Mouse (Mus musculus): ENCODE data around the gene Lyrm4.
A peak's percentile ranks its signal among the peaks of the same experiment; 100 is the strongest.

The Lyrm4 gene

DNA sequence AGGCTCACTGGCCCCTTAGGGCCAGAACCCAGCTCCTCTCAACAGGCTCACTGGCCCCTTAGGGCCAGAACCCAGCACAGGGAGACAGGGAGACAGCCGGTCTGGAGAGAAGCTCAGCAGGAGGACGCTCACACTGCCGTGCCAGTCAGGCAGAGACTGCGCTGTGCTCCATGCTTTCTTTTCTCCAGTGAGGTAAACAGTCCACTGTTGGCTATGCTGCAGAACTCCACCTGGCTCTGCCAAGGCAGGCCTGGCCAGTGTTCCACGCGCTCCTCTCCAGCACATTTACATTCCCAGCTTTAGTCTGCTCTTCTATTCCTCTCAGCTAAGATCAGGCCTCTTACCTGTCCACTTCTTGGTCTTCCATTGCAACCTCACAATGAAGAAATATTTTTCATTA is 11.7 kb downstream of the Lyrm4 start:
- ATAC-seq (ENCODE audit: low TSS enrichment), result no peak

DNA sequence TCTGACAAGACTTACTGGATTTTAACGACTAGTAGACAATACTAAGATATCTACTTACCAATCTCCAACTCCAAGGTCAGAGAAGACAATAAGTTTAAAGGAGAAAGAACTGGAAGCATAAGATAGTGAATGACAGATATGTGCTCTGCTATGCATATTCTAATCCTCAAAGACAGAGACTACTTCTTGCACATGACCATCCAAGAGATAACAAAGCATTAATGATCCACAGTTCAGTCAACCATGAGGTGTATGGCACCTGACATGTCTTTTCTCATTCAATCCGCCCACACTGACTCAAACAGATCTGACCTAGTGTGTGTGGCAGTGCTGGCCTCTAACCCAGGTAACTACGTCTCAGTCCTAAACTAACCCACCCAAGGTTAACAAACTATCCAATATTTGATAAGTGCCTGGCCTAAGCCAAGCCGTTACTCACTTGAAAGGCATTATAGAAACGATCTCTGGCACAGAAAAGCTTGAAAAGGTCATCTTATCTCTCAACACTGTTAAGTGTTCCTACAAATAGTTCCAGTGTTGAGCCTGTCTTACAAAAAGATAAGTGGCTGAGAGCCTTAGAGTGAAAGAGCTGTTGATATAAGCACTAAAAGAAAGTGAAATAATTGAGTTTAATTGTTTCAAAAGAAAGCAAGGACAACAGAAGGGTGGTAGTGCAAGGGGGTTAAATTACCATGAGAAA is 20.5 kb downstream of the Lyrm4 start:
- no peak for ATAC-seq (ENCODE audit: low TSS enrichment)

DNA sequence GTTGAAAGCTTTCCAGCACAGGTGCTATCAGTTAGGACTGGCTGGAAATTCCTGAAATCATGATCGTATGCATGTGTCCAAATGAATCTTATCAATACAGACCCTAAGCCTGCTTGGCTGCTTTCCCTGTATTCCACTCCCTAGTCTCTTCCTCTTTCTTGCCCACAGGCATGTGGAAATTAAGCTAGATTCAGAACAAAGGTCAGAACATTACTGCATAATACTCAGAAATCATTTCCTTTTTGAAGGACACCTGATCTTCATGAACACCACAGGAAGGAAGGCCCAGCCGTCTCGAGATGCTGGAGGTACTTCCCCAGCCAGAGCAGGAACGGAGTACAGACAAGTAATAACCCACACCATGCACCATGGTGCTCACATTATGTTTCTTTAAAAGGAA is 29.2 kb downstream of the Lyrm4 start:
- ATAC-seq (ENCODE audit: low TSS enrichment), result no peak

DNA sequence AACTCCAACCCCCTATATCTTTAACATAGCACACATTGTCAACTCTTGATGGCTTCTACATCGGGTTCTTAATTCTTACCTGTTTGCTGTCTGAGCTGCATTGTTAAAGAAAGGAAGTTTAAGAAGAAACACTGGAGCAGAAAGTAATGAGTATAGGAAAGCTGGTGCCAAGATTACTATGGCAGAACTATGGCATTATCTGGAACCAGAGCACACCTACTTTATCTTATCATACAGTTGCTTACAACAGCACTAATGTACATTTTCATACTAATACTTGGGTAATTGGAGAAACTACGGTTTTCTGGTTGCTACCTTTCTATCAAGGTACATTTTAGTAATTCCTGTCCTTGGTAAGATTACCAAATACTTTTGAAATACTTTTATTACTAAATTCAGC is 29.9 kb downstream of the Lyrm4 start:
- no peak for ATAC-seq (ENCODE audit: low TSS enrichment)

DNA sequence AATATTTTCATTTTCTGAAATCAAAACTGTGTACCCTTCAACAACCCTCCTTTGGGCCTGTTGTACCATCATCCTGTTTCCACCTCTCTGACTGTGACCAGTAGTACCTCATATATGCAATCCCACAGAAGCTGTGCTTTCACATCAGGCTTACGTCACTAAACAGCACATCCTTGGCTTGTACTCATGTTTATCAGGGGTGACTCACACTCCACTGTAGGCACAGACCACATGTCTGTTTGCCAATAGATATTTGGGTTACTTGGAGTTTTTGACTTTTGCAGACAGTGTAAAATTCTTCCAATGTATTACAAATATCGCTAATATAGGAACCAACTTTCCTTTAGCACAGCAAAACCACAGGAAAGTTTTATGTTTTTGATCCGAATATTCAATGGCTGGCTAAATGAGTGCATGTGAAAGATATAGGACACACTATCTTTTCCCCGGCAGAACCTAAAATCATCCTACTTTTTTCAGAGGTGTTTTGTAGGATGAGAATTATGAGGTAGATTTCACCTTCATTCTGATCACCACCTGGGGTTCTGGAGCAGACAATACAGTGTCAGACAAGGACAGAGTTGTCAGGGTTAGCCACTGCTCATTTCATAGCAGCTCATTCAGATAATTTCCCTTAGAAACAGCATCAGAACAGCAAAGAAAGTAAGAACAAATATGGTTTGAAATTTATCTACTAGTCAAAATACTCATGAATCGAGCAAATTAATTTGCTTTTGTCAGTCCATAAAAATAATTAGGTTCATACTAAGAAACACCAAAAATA is 30.5 kb downstream of the Lyrm4 start:
- ATAC-seq (ENCODE audit: low TSS enrichment), result peak; percentile 31; the same call in 1 of the 2 replicates

DNA sequence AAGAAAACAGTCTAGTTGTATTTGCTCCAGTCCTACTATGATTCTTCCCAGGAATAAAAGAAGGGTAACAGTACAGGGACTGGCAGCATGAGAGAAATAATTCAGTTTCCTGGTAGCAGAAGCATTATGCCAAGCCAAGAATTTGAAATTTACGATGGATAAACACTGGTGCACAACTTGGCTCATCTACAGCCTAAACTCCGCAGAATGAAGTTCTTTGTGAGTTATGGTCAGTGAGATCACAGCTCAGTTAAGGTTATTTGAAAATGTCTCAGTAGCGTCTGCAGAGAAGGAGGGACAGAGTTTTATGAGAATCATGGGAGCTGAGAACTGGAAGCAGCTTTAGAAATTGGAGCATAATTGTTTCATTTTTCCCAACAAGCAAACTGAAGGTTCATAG is 31.4 kb downstream of the Lyrm4 start:
- no peak for ATAC-seq (ENCODE audit: low TSS enrichment)

DNA sequence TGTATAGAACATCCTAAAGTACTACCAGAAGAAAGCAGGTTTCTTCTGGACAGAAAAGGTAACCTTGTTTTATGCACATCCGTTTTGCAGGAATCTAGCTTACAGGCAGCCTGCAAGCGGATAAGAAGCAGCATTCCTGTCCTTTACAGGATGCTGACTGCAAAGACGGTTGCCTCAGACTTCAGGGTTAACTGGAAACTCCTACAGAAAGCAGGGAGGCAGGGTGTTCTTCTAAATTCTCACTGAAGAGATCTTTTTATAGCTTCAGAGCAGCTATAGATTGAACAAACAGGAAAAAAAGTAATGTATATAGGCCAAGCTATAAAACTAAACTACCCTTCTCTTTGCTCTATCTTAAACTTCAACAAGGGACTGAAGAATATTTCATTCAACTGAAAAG is 32.6 kb downstream of the Lyrm4 start:
- peak; percentile 95 for ATAC-seq (ENCODE audit: low TSS enrichment)

DNA sequence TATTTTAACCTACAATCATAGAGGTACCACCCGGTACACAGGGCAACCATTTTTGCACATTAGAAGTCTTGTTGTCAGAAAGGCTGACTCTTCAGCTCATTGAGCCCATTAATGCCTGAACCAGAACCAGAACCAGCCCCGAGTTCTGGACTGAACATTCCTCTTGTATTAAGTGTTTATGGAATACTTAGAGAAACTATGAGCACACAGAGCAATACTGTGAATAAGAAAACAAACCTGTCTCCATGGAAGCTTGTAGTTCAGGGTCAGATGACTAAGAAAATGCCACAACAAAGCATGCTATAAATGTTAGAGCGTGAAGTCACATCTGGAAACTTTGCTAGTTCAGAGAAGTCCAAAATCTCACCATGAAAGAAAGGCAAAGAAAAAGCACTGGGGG is 35.7 kb downstream of the Lyrm4 start:
- no peak for ATAC-seq (ENCODE audit: low TSS enrichment)

DNA sequence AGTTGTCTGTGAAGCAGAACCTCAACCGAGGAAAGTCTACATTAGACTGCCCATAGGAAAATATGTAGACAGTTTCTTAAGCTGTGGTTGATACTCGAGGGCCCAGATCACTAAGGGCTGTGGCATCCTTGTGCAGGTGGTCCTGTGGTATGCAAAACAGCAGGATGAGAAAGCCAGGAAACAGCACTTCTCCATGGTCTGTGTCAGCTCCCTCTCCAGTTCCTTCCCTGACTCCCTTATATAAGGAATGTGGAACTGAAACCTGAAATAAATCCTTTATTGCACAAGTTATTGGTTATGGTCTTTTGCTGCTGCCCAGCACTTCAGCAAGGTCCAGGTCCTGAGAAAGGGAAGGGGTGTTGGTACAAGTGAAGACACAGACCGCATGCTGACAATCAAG is 42.8 kb downstream of the Lyrm4 start:
- ATAC-seq (ENCODE audit: low TSS enrichment), result no peak

DNA sequence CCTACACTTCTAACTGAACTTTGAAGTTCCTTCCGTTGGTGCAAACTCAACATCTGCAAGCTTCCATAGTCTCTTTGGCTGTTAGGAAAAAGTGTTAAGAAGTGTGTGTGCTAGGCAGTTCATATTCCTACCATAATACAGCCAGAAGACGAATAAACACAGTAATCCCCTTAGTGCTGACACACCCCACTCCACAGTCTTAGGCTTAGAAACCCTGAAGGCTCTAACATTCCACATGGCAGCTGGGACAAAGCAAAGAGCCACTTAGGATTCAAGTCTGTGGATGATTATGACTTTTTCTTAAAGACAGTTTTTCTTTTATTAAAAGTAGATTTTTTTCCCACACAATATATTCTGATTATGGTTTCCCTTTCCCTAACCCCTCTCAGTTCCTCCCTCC is 50.6 kb downstream of the Lyrm4 start:
- no peak for ATAC-seq (ENCODE audit: low TSS enrichment)

DNA sequence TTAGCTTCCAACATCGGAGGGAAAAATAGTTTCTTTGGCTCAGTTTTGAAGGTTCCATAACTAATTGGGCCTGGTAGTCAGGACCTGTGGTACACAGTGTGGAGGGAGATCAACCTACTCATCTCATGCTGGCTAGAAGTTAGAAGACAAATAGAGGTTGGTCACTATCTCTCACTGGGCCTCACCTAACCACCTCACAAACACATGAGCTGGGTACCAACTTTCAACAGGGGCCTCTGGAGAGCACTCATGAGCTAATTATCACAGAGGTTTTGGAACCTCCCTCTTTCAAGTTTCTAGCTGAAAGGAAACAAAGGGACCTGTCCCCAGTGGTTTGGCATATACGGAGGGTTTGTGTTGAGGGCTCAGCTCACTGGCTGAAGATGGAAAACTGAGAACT is 59.8 kb downstream of the Lyrm4 start:
- ATAC-seq (ENCODE audit: low TSS enrichment), result no peak

DNA sequence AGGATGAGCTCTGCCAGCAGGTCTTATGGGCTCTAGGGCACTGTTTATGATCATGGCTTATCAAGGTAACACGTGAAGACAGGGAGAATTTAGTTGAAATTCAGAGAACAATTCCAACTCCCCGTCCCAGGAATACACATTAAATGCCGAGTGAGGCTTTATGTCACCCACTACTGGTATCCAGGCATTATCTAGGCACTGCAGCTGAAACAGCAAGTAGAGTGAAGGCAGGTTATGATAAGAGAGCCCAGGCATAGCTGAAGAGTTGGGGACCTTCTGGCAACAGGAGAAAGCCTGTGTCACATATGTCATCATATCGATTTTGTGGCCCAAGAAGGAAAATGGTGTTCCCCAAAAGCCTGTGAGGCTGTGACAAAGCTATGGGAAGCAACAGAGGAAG is 60.4 kb downstream of the Lyrm4 start:
- no peak for ATAC-seq (ENCODE audit: low TSS enrichment)

DNA sequence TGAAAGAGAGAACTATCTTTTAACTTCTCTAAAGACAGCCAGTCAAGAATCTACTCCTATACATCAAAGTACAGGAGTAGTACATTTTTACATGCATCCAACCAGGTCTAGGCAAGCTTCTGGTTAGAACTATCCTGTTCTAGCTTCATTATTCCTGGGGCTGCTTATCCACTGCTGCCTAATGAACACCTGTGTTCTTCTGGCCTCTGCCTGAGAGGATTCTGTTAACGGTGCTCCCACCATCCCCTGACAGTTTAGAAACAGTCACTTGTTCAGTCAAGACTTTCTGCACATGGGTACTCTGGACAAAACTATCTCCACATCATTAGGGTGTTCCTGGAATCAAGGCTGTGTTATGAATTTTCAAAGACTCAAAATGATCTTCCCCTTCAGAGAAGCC is 60.8 kb downstream of the Lyrm4 start:
- no peak for ATAC-seq (ENCODE audit: low TSS enrichment)

DNA sequence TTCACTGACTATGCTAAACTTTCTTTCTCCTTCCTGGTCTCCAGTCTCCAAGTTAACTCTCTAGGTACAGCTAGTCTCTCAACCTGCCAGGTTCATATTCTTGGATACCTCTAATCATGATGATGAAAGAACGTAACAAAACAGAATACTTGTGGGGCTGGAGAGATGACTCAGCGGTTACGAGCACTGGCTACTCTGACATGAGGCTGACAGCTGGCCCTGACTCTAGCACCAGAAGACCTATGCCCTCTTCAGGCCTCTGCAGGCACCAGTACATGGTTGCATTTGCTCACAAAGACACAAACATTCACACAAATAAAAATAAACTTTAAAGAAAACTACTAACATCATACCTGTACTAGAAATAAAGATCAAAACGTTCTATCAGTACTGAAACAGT is 81.8 kb downstream of the Lyrm4 start:
- no peak for ATAC-seq (ENCODE audit: low TSS enrichment)

DNA sequence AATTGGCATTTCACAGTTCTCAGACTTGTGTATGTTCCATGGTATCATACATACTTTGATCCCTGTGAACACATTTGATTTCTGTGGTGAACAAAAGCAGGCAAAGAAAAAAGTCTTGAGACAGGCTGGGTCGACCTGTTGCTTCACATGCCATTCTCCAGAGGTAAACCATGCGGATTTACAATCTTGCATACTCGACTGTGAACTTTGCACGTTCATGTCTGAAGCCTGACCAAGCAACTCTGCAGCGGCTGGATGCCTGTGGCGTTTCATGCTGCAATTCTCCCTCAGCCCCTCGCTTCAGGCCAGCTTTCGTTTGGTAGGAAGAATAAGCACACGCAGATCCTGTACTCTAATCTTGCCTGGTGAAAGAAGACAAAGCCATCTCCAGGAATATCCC is 85.4 kb downstream of the Lyrm4 start:
- no peak for ATAC-seq (ENCODE audit: low TSS enrichment)

DNA sequence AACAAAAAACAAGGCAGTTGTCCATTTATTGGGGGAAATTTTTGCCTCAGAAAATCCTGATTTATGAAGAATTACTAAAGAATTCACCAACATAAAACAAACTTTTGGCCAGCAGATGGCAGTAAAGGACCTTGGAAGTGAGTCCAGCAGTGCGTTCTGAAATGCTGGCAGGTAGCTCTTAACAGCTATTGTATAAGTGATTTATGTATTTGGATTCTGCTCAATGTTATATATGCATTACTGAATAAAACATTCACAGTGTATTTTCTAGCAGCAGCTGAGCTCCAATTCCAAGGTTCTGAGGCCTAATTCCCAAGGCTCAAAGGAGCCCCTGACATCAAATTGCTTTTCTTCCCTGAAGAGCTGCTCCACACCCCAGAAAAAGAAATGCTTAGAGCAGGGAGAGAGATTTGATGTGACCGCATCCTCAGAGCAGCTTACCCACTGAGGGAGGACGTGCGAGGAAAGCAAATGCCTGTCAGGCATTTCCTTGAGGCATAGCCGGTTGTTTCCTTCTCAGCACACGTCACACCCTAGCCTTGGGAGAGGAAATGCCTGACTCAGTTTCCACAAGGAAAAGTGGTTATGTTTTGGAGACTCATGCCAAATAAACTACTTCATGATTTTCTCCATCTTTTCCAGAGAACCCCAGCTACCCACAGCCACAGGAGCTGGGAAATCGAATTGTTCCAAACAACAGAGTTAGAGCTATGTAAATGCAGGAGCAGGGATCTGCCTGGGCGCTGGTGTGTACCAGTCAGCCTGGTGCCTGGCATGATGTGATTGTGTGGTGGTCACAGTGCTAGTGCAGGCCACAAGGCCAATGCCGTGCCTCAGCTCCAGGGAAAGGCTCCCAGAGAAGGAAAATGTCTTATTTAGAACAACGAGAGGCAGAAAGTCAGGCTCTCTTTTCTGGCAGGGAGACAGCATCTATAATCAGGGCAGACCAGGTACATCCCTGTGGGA is 97.7 kb downstream of the Lyrm4 start:
- ATAC-seq (ENCODE audit: low TSS enrichment), result peak; percentile 84

DNA sequence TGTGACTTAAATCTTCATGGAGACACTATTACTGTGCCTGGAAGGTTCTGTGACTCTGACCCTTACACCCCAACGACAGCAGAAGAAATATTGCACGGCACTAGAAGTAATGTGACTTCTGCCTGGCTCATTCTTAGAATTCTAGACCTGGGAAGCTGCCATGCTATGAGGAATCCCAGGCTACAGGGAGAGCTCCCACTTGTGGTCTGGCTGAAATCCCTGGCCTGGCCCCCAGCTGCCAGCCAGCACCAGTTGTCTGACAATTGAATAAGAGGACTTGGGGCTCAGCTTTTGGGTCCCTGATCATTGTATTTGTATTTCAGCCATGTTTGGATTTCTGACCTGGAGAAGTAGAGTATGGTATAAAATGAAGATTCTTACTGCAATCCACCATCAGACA is 99.3 kb downstream of the Lyrm4 start:
- no peak for ATAC-seq (ENCODE audit: low TSS enrichment)

DNA sequence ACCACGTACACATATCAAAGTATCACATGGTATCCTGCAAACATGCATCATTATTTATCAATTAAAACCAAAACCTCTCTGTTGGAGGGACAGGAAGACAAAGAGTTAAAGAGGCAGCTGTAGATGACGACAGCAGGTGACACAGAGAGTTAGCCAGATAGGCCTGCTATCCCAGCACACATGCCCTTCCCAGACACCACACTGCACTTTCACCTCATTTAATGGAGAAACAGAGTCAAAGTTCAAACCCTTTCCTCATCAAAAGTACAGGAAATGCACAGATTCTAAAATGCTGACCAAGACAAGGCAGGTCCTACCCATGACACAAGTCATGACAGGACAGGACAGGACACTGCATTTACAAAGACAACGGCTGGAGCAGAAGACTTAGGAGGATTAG is 101.7 kb downstream of the Lyrm4 start:
- no peak for ATAC-seq (ENCODE audit: low TSS enrichment)

DNA sequence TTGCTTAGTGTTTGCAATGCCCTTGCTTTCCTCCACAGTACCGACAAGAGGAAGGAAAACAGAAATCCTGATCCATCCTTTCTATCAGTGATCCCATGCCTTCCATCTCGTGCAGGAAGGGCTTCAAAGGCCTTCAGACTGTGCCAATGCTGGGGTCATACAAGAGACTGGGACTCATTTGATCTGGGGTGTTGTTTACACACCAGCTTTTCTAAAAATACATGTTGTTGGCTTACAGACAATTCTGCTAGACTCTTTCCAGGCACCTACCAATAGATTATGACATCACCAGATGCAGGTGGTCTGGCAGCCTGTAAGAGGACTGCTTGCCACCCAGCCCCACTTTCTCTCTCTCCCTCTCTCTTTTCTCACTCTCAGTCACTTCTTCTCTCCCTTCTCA is 107.3 kb downstream of the Lyrm4 start:
- ATAC-seq (ENCODE audit: low TSS enrichment), result no peak

DNA sequence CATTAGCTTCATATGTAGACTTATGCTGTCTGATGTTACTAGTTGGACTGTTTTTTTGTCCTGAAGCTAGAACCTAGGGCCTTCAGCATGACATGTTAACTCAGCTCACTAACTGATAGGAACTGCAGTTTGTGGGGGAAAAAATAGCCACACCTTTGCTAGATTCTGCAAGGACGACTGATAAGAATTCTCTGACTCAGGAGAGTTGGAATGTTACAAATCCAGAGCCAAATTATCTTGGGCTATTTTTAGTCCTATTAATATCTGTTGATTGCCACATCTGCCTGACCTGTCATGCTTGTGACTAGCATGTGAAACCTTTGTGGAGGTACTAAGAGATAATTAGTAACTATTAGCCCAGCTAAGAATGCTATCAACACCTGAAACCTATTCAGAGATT is 116.5 kb downstream of the Lyrm4 start:
- ATAC-seq (ENCODE audit: low TSS enrichment), result no peak

DNA sequence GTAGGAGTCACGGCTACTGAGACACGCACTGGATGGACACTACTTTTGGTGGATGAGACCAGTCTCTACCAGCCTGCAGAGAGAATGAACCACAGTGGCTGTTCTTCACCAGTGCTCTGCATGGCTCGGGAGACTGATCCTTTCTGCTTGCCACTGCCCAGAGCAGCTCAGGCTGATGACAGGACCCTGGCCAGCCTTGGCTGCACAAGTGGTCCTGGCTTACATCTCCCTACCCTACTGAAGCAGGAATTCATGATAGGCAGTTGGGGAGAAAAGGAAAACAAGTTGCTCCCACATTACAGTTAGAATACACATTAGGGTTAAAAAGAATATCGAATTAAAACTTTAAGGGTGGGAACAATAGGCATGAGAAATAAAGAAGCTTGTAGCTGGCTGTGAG is 119.7 kb downstream of the Lyrm4 start:
- no peak for ATAC-seq (ENCODE audit: low TSS enrichment)

DNA sequence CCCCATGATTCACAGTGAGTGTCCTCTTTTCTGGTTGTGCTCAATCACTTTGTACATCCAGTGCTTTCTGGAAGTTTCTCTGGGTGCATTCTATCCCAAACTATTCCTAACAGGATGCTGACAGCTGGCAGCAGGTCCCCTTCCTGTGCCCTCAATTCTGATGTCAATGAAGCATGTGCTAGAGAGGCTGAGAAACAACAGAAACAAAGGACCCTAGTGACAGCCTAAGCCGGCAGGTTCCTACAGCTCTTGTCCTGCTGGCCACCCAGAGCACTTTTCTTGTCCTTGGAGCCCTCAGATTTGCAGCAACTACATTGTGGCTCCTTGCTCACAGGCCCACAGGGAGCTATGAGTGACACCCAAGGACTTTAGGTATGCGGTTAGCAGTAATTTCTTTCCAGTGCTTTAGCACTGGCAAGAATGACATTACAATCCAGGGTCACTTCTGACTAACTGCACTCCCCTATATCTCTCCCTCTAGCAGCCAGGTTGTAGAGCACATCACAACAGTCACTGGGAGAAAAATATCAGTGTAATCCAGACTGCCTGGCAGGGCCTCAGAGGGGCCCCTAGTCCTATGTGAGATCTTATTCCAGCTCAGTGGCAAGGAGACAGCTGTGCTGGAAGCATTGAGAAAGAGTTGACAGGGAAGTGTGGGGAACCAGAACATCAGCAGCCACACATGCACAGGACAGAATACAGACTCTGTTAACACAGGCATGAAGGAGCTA is 121.5 kb downstream of the Lyrm4 start:
- no peak for ATAC-seq (ENCODE audit: low TSS enrichment)

All from frontal cortex, adult (tissue).